ENCODE assay signal across 8 mouse cellular contexts in genomic region chr1:38897431-38898248, GRCm38 (mm10). TPM values are rescaled to one million over a fixed set of nuclear protein-coding genes. Genes with fewer than 3 reads are reported as not detected.
DNase-seq lines count a peak whose midpoint lies in the region; ATAC-seq and TF ChIP-seq lines count a peak whose summit lies in the region.

Chst10 (minus strand) TSS chr1:38898161.

- peaks cover 9% of the 10 kb centered on the region for H3K9me3 ChIP-seq in CH12.LX (replicated peaks; ENCODE audit: low read length)
- H3K9me3 ChIP-seq in forebrain, embryonic 16.5 days (ENCODE audit: control insufficient read depth, low read length): no peaks in the 10 kb centered on the region
- no peaks in the 10 kb centered on the region for H3K9me3 ChIP-seq in liver, postnatal 0 days (ENCODE audit: low read length)
- no peaks in the 10 kb centered on the region for H3K9me3 ChIP-seq in neural tube, embryonic 15.5 days (replicated peaks)

- peak within 1 kb of the TSS; percentile 20; the same call in 1 of the 2 replicates for H3K9ac ChIP-seq in CH12.LX (ENCODE audit: insufficient read depth, low read depth)
- peak within 1 kb of the TSS; percentile 91 for H3K9ac ChIP-seq in forebrain, embryonic 16.5 days (replicated peaks; ENCODE audit: low read depth, low read length)
- no peak within 1 kb of the TSS for H3K9ac ChIP-seq in liver, postnatal 0 days (replicated peaks)
- peak within 1 kb of the TSS; percentile 84 for H3K9ac ChIP-seq in neural tube, embryonic 15.5 days (replicated peaks)

- peak within 1 kb of the TSS; percentile 47 to 76 (median 56) for H3K4me3 ChIP-seq in CH12.LX (replicated peaks in 1 of 3; ENCODE audit: low read depth in 2 of 3, low read length in 2 of 3, poor library complexity in 1 of 3)
- peak within 1 kb of the TSS; percentile 80 for H3K4me3 ChIP-seq in forebrain, embryonic 16.5 days (replicated peaks; ENCODE audit: low read length)
- H3K4me3 ChIP-seq in liver, postnatal 0 days (ENCODE audit: low read depth, low read length): peak within 1 kb of the TSS; percentile 42
- peak within 1 kb of the TSS; percentile 78 for H3K4me3 ChIP-seq in neural tube, embryonic 15.5 days (replicated peaks)

- WGBS in forebrain, embryonic 16.5 days: under 1% methylated on average over 63 of the region's 67 CpGs
- 2% methylated on average over 61 of the region's 67 CpGs for WGBS in liver, postnatal 0 days (ENCODE audit: insufficient replicate concordance)
- under 1% methylated on average over 67 of the region's 67 CpGs for WGBS in neural tube, embryonic 15.5 days

- ATAC-seq in forebrain, embryonic 16.5 days: peak; percentile 90
- ATAC-seq in liver, postnatal 0 days: peak; percentile 44
- ATAC-seq in neural tube, embryonic 15.5 days (ENCODE audit: low FRiP score): peak; percentile 93

- H3K4me1 ChIP-seq in CH12.LX (ENCODE audit: control insufficient read depth in 1 of 2, insufficient read depth in 2 of 2): peaks cover 4 to 25% of the 10 kb centered on the region in 2 experiments; a peak in 3 of 4 replicates
- H3K4me1 ChIP-seq in forebrain, embryonic 16.5 days (replicated peaks; ENCODE audit: control insufficient read depth, insufficient read depth, low read length): peaks cover 22% of the 10 kb centered on the region
- peaks cover 4% of the 10 kb centered on the region; the same call in 1 of the 2 replicates for H3K4me1 ChIP-seq in liver, postnatal 0 days (ENCODE audit: insufficient read depth)
- peaks cover 47% of the 10 kb centered on the region for H3K4me1 ChIP-seq in neural tube, embryonic 15.5 days

- peak within 1 kb of the TSS; percentile 49 for H3K4me2 ChIP-seq in CH12.LX (ENCODE audit: insufficient read depth, low read depth, poor library complexity, severe bottlenecking)
- H3K4me2 ChIP-seq in forebrain, embryonic 16.5 days (ENCODE audit: low read length): peak within 1 kb of the TSS; percentile 72
- H3K4me2 ChIP-seq in liver, postnatal 0 days (ENCODE audit: low read depth, low read length): peak within 1 kb of the TSS; percentile 73
- peak within 1 kb of the TSS; percentile 67 for H3K4me2 ChIP-seq in neural tube, embryonic 15.5 days

- peak; percentile 50 for DNase-seq in CH12.LX (ENCODE audit: extremely low read depth)
- peak; percentile 86 to 93 for DNase-seq in cerebellum, adult 18-20 months
- peak; percentile 4 for DNase-seq in heart, postnatal 25 days (ENCODE audit: low spot score)
- peak; percentile 73 to 84 for DNase-seq in layer of hippocampus, adult 18-20 months (ENCODE audit: low spot score in 2 of 2)
- peak; percentile 52 for DNase-seq in liver, postnatal 0 days
- DNase-seq in testis, postnatal 10 days (ENCODE audit: low spot score): peak; percentile 81

- TF ChIP-seq POLR2A in CH12.LX (IDR thresholded peaks at IDR 0.05; ENCODE audit: low read depth, low read length): peak; percentile 58

- intact Hi-C loops in heart, postnatal 25 days (cut with DNase I): no loop called here

- no peak for TF ChIP-seq CTCF in CH12.LX (conservative IDR thresholded peaks at IDR 0.05 in 1 of 2, IDR thresholded peaks at IDR 0.05 in 1 of 2; ENCODE audit: low read depth in 2 of 2, low read length in 2 of 2)
- no peak for TF ChIP-seq CTCF in liver, postnatal 0 days (IDR thresholded peaks at IDR 0.05; ENCODE audit: low read depth)

- no peaks in the 10 kb centered on the region for H3K79me2 ChIP-seq in CH12.LX (replicated peaks; ENCODE audit: control insufficient read depth, extremely low read depth, insufficient read depth, poor library complexity, severe bottlenecking)

- H3K27me3 ChIP-seq in CH12.LX (replicated peaks): no peaks in the 10 kb centered on the region
- H3K27me3 ChIP-seq in forebrain, embryonic 16.5 days (replicated peaks; ENCODE audit: control insufficient read depth, insufficient read depth, low read length): no peaks in the 10 kb centered on the region
- peaks cover 21% of the 10 kb centered on the region for H3K27me3 ChIP-seq in liver, postnatal 0 days (ENCODE audit: insufficient read depth, low read length)
- no peaks in the 10 kb centered on the region for H3K27me3 ChIP-seq in neural tube, embryonic 15.5 days (replicated peaks)

- no peak for TF ChIP-seq RAD21 in CH12.LX (IDR thresholded peaks at IDR 0.05; ENCODE audit: low read depth, low read length)

- TF ChIP-seq EP300 in CH12.LX (IDR thresholded peaks at IDR 0.05; ENCODE audit: low read length): no peak
- no peak for TF ChIP-seq EP300 in liver, postnatal 0 days (IDR thresholded peaks at IDR 0.05; ENCODE audit: low read depth)

- dilution Hi-C loops in CH12.LX (cut with MboI; ENCODE audit: extremely low pct_ligation_motif_present, extremely low pct_unique_long_range_greater_than_20kb, low sequenced_read_pairs): no loop called here

- H3K36me3 ChIP-seq in CH12.LX (replicated peaks in 1 of 2; ENCODE audit: control insufficient read depth in 1 of 2, insufficient read depth in 1 of 2, low read length in 1 of 2): peaks cover 0 to 24% of the 10 kb centered on the region in 2 experiments
- H3K36me3 ChIP-seq in forebrain, embryonic 16.5 days (ENCODE audit: control insufficient read depth, insufficient read depth): no peaks in the 10 kb centered on the region
- H3K36me3 ChIP-seq in liver, postnatal 0 days (replicated peaks; ENCODE audit: insufficient read depth, low read length): no peaks in the 10 kb centered on the region
- no peaks in the 10 kb centered on the region for H3K36me3 ChIP-seq in neural tube, embryonic 15.5 days

- no peak within 1 kb of the TSS for H3K27ac ChIP-seq in CH12.LX (ENCODE audit: insufficient read depth, low read depth)
- peak within 1 kb of the TSS; percentile 89 for H3K27ac ChIP-seq in forebrain, embryonic 16.5 days (ENCODE audit: low read length)
- H3K27ac ChIP-seq in liver, postnatal 0 days (ENCODE audit: low read depth): no peak within 1 kb of the TSS
- H3K27ac ChIP-seq in neural tube, embryonic 15.5 days (replicated peaks): peak within 1 kb of the TSS; percentile 89

- in situ Hi-C loops in CH12.LX (cut with MboI; ENCODE audit: low pct_ligation_motif_present, low pct_unique_long_range_greater_than_20kb, low sequenced_read_pairs): no loop called here

TF ChIP-seq in CH12.LX, 34 proteins besides CTCF, POLR2A, EP300 and RAD21:
- TF ChIP-seq NRF1 (IDR thresholded peaks at IDR 0.05; ENCODE audit: low read depth, low read length) (peak; percentile 59), MXI1 (IDR thresholded peaks at IDR 0.05; ENCODE audit: low read depth, low read length) (peak; percentile 47; the same call in 1 of the 2 replicates), ELF1 (IDR thresholded peaks at IDR 0.05; ENCODE audit: low read depth, low read length) (peak; percentile 75), UBTF (IDR thresholded peaks at IDR 0.05; ENCODE audit: low read depth, low read length) (peak; percentile 83), ZNF384 (IDR thresholded peaks at IDR 0.05; ENCODE audit: low read depth, low read length) (no peak), SIN3A (IDR thresholded peaks at IDR 0.05; ENCODE audit: low read length) (0 out of 2 replicates have a peak, but pooled peaks have one; percentile 30), CHD1 (IDR thresholded peaks at IDR 0.05; ENCODE audit: low read depth, low read length) (no peak), BHLHE40 (IDR thresholded peaks at IDR 0.05; ENCODE audit: low read depth, low read length) (peak; percentile 57; the same call in 1 of the 2 replicates), IRF4 (IDR thresholded peaks at IDR 0.05; ENCODE audit: low read depth, low read length) (peak; percentile 40; the same call in 1 of the 2 replicates), ZC3H11A (IDR thresholded peaks at IDR 0.05; ENCODE audit: low read depth, low read length) (no peak), HCFC1 (IDR thresholded peaks at IDR 0.05; ENCODE audit: low read depth, low read length) (peak; percentile 38; the same call in 1 of the 2 replicates), ZMIZ1 (IDR thresholded peaks at IDR 0.05; ENCODE audit: low read depth, low read length) (0 out of 2 replicates have a peak, but pooled peaks have one; percentile 57), MAX (IDR thresholded peaks at IDR 0.05; ENCODE audit: low read length) (peak; percentile 73)
TF ChIP-seq in CH12.LX: peak in this region for 10.

RNA-seq across cellular contexts. Expression of gene Chst10, which starts in this region (rescaled TPM):
- total RNA-seq in CH12.LX (2012; rRNA removed) (4.3 and 5.1 TPM in 2 replicates), CH12.LX (2014; rRNA removed) (6.2 and 7.3 TPM in 2 replicates)
- 8.5 and 9.5 TPM in 2 replicates for polyA plus RNA-seq in CH12.LX (2012; ENCODE audit: insufficient read length, low read depth)
- 47.1 and 55.8 TPM in 2 replicates for polyA plus RNA-seq in forebrain, embryonic 16.5 days (2015; fragmentation: Nextera tagmentation; extraction: Ambion mirVana)
- total RNA-seq in heart, postnatal 25 days (2021): under 1 TPM; 0.29 to 0.34 TPM
- total RNA-seq in layer of hippocampus, adult 18-20 months (2021): 10 to 100 TPM; 49.6 to 53.3 TPM
- 0.17 and 0.33 TPM in 2 replicates for polyA plus RNA-seq in liver, postnatal 0 days (2015; fragmentation: Nextera tagmentation; extraction: Ambion mirVana)
- 46.0 and 47.5 TPM in 2 replicates for polyA plus RNA-seq in neural tube, embryonic 15.5 days (2015; fragmentation: Nextera tagmentation; extraction: Ambion mirVana)

Comparison
In these comparisons a context has a peak if more than half of its experiments do, and no peak if none do; other contexts are left out.
1. RNA of gene Chst10 (total RNA-seq): 49.6 to 53.3 TPM in layer of hippocampus, adult 18-20 months; 4.3 to 7.3 TPM in CH12.LX and 0.29 to 0.34 TPM in heart, postnatal 25 days; every median in the first group is over 4 times any median in the second.
2. Peak in DNase-seq in heart, postnatal 25 days; RNA of the gene not detected or under 1 TPM.
3. Peak in DNase-seq, ATAC-seq, H3K4me3 ChIP-seq and H3K4me2 ChIP-seq in liver, postnatal 0 days; RNA of the gene not detected or under 1 TPM.
4. DNase-seq: peak in every context shown above with its lines; median percentile 90 in cerebellum, adult 18-20 months; 81 in testis, postnatal 10 days; 78 in layer of hippocampus, adult 18-20 months; 52 in liver, postnatal 0 days; 50 in CH12.LX; 4 in heart, postnatal 25 days.
5. H3K27ac ChIP-seq: peak in forebrain, embryonic 16.5 days (single experiment) and neural tube, embryonic 15.5 days (single experiment); none in CH12.LX (single experiment) and liver, postnatal 0 days (single experiment).
6. Peak in every context shown above with its lines, with median percentiles within 50 percentile points of each other: H3K4me2 ChIP-seq, H3K4me3 ChIP-seq and ATAC-seq.